Mouse (Mus musculus) brain, adult 10 weeks (tissue): ENCODE measurements around the gene Unc45a. TPM values are rescaled to one million over a fixed set of nuclear protein-coding genes. Genes with fewer than 3 reads are reported as not detected.

Experiments
- polyA plus RNA-seq: library from polyadenylated mRNA; stranded (reverse); fragments of 350-450 nt; fragmentation: Illumina TruSeq; extraction: RNeasy Lipid Tissue Mini Kit (QIAGEN cat#74804); gene quantifications from one replicate; pipeline ENCODE4 v1.2.3, GENCODE M21; 2015; ENCODE audit warnings: low read depth, low replicate concordance

Gene Unc45a
- polyA plus RNA-seq: 24.8 TPM

DNA sequence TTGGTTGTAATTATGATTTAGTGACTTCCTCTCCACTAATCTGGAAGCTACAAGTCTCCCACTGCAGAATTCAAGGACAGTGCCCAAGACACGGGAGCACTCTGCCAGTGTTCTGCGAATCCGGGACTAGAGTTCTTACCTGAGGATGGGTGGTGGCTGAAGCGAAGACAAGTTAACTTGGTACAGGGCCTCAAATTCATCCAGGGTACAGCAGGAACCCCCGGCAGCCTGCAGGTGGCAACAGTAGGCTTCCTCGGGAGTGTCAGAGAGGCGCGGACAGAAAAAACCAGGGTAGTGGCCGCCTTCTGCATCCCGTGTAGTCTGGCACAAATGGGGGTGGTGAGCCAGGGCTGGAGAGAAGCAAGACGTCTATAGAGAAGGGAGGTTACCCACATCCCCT, at the start of gene Unc45a:
Gene Unc45a, minus strand, starts transcription at position 213 of the 400 bp plus-strand sequence.

DNA sequence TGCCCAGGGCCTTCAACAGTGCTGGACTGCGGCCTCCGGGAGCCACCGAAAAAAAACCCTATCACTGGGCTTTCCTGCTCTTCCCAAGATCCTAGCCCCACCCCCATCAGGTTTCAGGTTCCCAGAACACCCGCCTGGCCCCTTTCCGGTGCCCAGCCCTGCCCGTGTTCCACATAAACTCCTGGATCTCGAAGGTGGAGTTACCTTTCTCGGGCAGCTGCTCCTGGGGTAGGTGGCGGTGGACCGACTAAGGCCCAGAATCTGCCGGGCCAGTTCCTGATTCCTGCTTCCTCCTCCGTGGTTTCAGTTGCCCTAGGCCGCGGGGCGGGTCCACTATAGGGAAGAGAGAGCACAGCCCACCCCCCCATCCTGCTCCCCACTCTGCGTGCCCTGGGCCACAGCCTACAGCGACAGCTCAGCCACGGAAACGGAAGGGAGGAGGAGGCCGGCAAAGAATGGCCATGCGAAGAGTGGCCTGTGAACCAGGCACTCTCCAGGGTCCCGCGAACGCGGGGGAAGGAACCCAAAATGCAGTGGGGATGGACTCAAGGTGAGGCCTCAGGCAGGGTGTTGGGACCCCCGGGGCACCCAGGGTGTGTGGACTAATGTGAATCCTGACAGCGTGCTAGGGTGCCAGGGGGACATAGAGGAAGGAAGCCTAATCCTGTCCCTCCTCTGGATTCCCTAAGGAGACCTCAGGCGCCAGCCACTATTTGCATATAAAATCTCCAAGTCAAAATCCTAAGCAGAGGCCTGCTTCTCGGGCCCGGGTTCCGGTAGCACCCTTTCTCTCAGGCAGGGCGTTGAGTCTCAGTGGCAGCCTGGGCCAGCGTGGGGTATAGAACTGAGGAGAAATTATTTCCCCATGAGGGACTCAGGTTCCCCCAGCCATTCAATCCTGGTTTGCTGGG, 47.1 kb upstream of the Unc45a start, which contains the start of gene Fes:
Gene Fes, minus strand, starts transcription at position 314 of the 911 bp plus-strand sequence.

DNA sequence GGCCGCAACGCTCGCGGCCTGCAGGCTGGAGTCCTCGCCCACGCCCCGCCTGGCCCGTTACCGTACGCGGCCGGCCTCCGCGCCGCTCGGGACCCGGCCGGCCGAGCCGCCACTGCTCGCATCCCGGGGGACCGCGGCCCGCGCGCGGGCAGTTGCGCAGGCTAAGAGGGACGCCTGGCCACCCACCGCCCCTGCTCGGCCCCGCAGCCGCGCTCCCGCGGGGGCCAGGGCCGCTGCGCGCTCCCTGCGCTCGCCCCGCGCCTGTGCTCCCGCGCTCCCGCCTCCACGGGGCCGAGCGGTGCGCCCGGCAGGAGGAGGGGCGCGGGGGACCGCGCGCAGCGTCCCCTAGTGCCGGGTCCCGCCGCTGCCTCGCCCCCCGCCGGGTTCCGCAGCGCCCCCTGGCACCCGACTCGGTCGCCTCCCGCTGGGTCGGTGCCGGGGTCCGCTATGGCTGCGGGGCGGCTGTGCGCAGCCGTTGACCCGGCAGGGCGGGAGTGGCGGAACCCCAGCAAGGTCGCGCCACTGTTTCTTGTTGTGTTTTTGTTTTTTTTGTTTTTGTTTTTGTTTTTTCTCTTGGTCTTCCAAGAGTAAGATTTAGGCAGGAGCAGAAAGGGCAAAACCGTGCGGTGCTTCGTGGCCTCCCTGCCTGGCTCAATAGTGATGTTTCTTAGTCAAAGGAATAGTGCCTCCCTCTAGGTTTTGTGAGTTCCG, 30.4 kb upstream of the Unc45a start, which contains the start of gene Man2a2:
Gene Man2a2, minus strand, starts transcription at position 335 of the 711 bp plus-strand sequence.

DNA sequence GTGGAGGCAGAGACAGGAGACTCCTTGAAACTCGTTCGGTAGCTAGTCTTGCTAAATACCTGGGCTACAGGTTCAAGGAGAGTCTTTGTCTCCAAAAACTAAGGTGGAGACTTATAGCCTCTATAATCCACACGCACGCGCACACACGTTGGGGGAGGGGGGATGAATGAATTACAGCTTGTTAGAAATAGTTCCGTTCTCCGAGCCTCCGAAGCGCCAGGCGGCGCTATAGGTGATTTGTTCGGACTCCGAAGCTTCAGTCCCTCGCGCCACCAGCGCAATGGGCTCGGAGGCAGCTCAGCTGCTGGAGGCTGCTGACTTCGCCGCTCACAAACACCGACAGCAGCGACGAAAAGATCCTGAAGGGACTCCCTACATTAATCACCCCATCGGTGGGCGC, 2.1 kb upstream of the Unc45a start, which contains the start of gene Hddc3:
Gene Hddc3, plus strand, starts transcription at position 247 of the 400 bp plus-strand sequence.

GRCm38 (mm10) chr7:80324043-80324815, 16.6 kb downstream of the Unc45a start, which contains the start of gene Rccd1:
Rccd1 (minus strand) TSS chr7:80324454.

DNA sequence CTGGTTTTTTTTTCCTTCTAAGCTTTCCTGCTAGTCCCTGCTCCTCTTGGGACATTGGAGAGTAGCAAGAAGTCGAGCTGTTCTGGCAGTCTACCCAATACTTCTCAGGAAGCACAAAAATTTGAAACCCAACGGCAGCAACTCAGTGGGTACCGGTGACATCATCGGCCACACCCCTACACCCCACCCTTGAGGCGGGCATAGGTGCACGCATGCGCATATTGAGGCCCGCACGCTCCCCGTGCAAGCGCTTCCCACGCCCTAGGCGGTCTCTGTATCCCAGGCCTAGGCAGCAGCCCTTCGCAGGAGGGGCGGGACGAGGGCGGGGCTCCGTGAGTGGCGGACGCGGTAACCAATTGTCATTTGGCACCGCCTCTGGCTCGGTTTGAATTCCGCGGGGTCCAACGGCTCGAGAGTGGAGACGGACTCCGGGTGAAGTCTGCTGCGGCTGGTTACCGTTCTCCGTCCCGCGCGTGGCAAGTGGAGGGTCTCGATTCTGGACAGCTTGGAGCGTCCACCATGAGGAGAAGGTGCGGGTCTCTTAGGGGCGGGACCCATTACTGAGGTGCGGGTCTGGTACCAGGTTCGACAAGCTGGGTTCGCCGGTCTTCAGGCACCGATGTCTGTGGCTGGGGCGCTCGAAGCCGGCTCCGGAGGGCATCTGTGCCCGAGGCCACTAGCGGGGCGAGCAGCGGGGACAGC, 46.6 kb downstream of the Unc45a start, which contains the start of gene Prc1:
Gene Prc1, plus strand, starts transcription at position 389 of the 702 bp plus-strand sequence.

Other genes starting within 250 kb of the Unc45a start
- gene Idh2, start 225.6 kb downstream of the Unc45a start, polyA plus RNA-seq: 62.9 TPM
- 6.8 TPM for gene Sema4b, start 154.2 kb downstream of the Unc45a start, polyA plus RNA-seq
- 41.7 TPM for gene Cib1, start 108.2 kb downstream of the Unc45a start, polyA plus RNA-seq
- 5.0 TPM for gene Gdpgp1, start 108.1 kb downstream of the Unc45a start, polyA plus RNA-seq
- gene Ttll13, start 94.6 kb downstream of the Unc45a start, polyA plus RNA-seq: 0.54 TPM
- gene Ngrn, start 79.8 kb downstream of the Unc45a start, polyA plus RNA-seq: 62.8 TPM
- 17.2 TPM for gene Vps33b, start 71.4 kb downstream of the Unc45a start, polyA plus RNA-seq
- gene Prc1, start 46.6 kb downstream of the Unc45a start, polyA plus RNA-seq: 1.1 TPM
- gene Rccd1, start 16.6 kb downstream of the Unc45a start, polyA plus RNA-seq: 15.3 TPM
- gene Hddc3, start 2.1 kb upstream of the Unc45a start, polyA plus RNA-seq: 52.0 TPM
- 108 TPM for gene Man2a2, start 30.4 kb upstream of the Unc45a start, polyA plus RNA-seq
- gene Fes, start 46.9 kb upstream of the Unc45a start, polyA plus RNA-seq: 3.5 TPM
- 18.4 TPM for gene Furin, start 64.4 kb upstream of the Unc45a start, polyA plus RNA-seq
- gene Blm, start 194.1 kb upstream of the Unc45a start, polyA plus RNA-seq: 4.0 TPM